Mouse (Mus musculus): ENCODE data around the gene Cntnap2. TPM values are rescaled to one million over a fixed set of nuclear protein-coding genes. Genes with fewer than 3 reads are reported as not detected.

Cntnap2 gene
- total RNA-seq, 4 experiments from 2014 or later: 112 to 127 (median 119) TPM

- DNase-seq (ENCODE audit: low spot score in 2 of 2): no peak
Measured at GRCm38 (mm10) chr6:45327952-45328485, 268.9 kb downstream of the Cntnap2 start.

- no peak for DNase-seq (ENCODE audit: low spot score in 2 of 2)
Measured at GRCm38 (mm10) chr6:45345396-45345795, 286.2 kb downstream of the Cntnap2 start.

DNA sequence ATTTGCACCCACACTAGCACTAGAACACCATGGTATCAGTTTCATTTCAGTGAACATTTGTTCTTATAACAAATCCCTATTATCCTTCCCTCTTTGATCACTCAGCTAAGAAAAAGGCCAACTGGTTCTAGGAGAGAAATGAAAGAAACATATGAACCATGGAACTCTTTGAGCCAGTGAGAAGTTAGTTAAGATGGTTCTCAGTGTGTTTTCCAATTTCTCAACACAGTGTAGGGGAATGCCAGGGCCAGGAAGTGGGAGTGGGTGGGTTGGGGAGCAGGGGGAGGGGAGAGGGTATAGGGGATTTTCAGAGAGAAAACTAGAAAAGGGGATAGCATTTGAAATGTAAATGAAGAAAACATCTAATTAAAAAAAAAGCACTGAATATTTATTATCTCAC, 286.8 kb downstream of the Cntnap2 start:
- DNase-seq (ENCODE audit: low spot score in 2 of 2): no peak

DNA sequence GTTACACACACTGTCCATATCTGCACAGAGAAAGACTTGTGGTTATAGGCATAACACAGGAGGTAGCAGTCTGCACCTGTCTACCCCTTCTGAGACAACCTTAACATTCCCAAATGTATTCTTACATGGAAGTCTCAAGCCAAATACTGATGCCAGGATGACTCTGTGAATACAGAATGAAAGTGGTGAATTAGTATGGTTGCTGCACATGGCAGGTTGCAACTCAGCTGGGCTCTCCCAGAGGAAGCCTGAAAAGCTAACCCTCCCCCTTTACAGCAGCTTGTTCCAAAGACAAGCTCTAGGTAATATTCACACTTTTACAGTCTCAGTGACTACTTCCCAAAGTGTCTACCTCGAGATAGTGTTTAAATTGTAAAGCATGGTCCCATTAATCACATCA, 307.3 kb downstream of the Cntnap2 start:
- no peak for DNase-seq (ENCODE audit: low spot score in 2 of 2)

DNA sequence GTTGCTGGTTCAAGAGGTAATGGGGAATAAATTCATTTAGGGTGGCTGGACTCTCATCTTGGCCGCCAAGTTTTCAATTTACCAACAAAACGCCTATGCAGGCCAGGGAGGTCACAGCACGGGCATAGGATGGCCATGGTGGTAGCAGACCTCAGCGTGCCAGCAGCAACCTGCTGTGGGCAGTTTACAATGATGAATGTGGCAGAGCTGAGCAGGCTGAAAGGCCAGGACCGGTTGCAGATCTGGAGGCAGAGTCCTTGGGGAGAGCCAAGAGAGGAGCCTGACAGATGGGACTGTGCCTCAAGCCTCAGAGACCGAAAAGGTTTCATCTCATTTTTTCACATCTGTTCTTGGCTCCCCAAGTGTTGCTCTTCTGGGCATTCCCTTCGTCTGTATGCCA, 322.0 kb downstream of the Cntnap2 start:
- no peak for DNase-seq (ENCODE audit: low spot score in 2 of 2)

- DNase-seq (ENCODE audit: low spot score in 2 of 2): no peak
Measured at GRCm38 (mm10) chr6:45389034-45389433, 329.9 kb downstream of the Cntnap2 start.

- DNase-seq (ENCODE audit: low spot score in 2 of 2): no peak
Measured at GRCm38 (mm10) chr6:45413629-45414028, 354.5 kb downstream of the Cntnap2 start.

DNA sequence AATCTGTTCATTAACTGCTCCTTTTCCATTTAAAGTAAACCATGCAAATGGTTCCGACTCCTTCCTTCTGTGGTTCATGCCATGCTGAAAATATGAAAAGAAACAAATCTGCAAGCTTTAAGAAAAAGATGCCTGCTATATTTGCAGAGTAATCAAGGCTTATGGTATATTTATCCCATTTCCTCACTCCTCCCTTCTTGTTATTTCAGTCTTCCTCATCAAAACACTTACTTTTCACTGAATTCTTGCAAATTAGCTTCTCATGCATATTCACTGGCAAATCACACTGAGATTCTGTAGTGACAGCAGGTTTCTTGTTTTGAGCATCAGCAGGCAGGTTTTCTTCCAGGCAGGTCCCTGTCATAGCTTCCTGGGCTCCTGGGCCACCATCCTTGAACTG, 396.3 kb downstream of the Cntnap2 start:
- DNase-seq (ENCODE audit: low spot score in 2 of 2): no peak

GRCm38 (mm10) chr6:45518221-45518620, 459.1 kb downstream of the Cntnap2 start:
- DNase-seq (ENCODE audit: low spot score in 2 of 2): no peak

GRCm38 (mm10) chr6:45536999-45537398, 477.8 kb downstream of the Cntnap2 start:
- no peak for DNase-seq (ENCODE audit: low spot score in 2 of 2)

- DNase-seq (ENCODE audit: low spot score in 2 of 2): no peak
Measured at GRCm38 (mm10) chr6:45544319-45544875, 485.2 kb downstream of the Cntnap2 start.

DNA sequence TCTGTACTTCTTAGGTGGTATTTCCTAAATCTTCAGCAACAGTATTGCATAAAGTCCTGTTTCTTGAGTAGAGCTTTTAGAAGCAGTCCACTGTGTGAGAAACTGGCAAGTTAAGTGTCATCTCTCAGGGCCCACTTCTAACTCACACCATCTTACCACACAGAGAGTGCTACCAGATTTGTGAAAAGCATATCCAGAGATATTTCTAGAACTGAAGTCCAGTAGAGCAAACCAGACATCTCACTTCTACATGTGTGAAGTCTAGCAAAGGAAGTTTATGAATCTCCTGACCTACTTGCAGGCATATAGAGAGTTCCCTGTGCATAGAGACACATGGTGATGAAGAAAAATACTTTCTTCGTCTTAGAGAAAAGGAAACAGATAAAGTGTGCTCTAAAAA, 500.6 kb downstream of the Cntnap2 start:
- DNase-seq (ENCODE audit: low spot score in 2 of 2): no peak

DNA sequence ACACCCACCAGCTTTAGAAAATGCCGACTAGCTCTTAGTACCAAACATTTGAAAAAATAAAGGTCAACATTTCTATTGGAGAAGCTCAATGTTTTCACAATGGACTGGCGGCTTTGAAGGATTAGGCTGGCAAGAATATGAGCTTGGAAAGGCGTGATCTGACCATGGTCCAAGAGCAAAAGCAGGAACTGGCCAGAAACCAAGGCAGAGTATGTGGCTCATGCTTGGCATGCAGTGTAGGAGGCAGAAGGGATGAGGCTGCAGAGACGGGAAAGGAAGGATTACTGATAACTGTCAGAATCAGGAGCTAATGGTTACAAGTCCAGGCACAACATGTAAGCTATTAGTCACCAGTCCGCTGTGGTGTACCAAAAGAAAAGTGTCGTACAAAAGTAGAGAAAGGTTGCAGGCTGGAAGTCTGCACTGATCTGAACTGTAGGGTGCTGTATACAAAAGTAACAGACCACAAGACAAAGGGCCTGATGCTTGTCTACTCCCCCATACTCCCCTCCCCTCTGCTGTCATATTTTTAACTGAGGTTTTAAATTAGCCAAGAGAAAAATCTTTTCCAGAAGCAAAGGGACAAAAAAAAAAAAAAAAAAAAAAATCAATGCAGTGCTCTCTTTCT, 525.4 kb downstream of the Cntnap2 start:
- DNase-seq (ENCODE audit: low spot score in 2 of 2): no peak

GRCm38 (mm10) chr6:45589084-45589483, 529.9 kb downstream of the Cntnap2 start:
- no peak for DNase-seq (ENCODE audit: low spot score in 2 of 2)

DNA sequence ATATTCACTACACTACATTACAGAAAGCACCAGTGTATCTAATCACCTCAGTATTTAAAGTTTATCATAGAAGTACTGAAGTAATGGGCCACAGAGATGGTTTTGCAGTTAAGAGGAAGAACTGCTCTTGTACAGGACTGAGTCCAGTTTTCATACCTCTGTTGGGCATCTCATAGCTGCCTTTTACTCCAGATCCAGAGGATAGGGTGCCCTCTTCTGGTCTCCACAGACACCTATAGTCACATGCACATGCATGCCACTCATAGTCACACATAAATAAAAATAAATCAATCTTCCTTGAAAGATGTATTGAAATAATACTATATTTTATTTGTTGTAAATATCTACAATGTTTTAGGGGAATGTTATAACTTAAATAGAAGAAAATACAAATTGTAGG, 587.9 kb downstream of the Cntnap2 start:
- DNase-seq (ENCODE audit: low spot score in 2 of 2): no peak

DNA sequence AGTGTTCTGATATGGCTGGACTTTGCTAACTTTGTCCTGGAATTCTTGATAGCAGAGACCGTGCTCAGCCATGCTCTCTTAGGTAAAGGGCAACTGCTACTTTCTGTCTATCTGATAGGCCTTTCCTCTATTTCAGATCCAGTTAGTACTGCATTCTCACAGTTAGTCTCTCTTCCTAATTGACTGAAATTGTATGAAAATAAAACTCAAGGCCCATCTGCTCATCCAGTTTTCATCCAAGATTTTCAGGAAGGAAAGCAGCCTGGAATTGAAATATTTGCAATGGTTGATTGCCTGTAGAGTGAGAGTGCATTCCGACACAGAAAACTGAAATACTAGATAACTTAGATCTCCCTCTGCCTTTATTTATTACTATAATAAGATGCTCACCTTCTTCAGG, 589.3 kb downstream of the Cntnap2 start:
- no peak for DNase-seq (ENCODE audit: low spot score in 2 of 2)

GRCm38 (mm10) chr6:45700287-45700686, 641.1 kb downstream of the Cntnap2 start:
- peak in 1 of 2 experiments; percentile 13 for DNase-seq (ENCODE audit: low spot score in 2 of 2)

GRCm38 (mm10) chr6:45791612-45792011, 732.5 kb downstream of the Cntnap2 start:
- no peak for DNase-seq (ENCODE audit: low spot score in 2 of 2)

DNA sequence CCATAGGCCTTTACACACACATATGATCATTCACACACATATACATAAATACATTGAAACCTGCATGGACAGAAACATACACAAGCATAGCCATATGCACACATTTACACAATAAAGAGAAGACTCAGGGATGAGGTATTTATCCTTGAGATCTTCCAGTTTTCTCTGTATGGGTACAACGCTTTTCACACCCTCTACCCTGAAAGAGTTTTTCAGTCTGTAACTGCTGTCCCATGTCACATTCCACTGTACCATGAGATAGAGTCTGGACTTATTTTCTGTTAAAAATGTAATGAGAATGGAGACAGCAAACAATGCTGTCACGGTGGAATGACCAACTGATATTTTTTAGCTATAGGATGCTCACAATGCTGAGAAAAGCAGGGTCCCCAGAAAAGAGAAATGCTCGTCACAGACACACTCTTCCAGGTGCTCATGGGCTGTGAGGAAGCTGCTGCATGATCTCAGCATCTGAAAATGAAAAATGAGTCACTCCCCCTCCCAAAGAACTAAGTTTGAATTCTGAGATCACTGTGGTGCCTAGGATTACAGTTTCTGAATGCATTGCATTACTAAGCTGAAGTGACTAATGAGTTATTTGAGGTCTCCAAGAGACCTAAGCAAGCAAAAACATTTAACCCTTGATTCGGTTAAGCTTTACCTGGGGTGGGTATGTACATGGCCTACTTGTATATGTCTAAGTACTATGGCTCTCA, 782.6 kb downstream of the Cntnap2 start:
- DNase-seq (ENCODE audit: low spot score in 2 of 2): no peak

DNA sequence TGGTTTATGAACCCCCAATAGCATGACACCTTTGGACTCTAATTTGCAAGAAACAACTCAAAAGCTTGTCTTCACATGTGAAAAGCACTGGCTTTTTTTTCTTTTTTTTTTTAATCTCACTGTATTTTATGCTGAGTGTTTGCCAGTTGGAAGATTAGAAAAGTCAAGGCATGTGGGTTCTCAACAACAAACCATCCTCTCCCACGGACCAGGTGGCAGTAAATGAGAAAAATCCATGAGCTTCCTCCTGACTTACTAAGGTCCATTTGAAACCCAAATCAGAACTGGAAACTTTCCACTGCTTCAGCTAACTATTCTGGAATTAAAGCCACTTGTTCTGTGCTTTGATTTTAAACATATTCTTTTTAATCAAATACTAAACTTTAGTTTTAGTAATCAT, 784.6 kb downstream of the Cntnap2 start:
- peak in 1 of 2 experiments; percentile 8 for DNase-seq (ENCODE audit: low spot score in 2 of 2)

DNA sequence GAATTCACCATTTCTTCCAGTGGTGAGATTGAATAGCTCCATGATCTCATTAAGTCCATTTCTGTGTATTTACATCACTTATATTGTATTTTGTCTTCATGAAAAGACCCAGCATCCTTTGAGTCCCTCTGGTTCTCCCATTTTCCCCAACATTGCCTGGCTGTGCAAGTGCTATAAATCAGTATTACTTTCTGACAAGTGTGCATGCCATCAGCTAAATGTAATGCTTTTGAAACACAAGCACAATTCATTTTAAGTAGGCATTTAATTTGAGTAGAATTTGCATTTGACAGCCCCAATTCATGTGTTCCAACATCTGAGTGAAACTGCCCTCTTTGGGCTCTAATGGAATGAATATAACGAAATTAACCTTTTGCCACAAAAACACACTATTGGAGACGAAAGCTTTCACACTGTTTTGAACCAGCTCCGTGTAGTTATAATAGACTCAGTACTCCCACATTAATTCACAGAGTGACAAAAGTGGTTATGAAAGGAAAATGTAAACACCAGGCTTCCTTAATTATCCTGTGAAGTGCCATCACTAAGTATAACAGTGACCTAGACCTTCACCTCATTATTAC, 812.3 kb downstream of the Cntnap2 start:
- DNase-seq (ENCODE audit: low spot score in 2 of 2): no peak

DNA sequence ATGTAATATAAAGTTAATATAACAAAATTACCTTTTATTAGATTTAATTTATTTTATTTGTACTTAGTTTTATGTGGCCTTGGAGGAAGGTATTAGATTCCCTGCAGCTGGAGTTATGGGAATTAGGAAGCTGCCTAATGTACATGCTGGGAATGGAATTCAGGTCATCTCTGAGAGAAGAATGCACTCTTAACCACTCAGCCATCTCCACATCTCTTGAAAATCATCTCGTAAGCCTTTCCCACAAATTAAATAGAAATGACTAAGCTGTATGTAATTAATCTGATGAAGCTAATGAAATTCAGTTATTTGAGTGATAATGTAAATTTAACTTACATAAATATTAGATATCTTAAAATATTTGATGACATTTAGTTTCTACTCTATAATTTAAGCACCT, 826.3 kb downstream of the Cntnap2 start:
- DNase-seq (ENCODE audit: low spot score in 2 of 2): no peak

All from left cerebral cortex, adult 8-10 months (tissue).